8 mouse cellular contexts compared by ENCODE assay signal in the genomic region with DNA sequence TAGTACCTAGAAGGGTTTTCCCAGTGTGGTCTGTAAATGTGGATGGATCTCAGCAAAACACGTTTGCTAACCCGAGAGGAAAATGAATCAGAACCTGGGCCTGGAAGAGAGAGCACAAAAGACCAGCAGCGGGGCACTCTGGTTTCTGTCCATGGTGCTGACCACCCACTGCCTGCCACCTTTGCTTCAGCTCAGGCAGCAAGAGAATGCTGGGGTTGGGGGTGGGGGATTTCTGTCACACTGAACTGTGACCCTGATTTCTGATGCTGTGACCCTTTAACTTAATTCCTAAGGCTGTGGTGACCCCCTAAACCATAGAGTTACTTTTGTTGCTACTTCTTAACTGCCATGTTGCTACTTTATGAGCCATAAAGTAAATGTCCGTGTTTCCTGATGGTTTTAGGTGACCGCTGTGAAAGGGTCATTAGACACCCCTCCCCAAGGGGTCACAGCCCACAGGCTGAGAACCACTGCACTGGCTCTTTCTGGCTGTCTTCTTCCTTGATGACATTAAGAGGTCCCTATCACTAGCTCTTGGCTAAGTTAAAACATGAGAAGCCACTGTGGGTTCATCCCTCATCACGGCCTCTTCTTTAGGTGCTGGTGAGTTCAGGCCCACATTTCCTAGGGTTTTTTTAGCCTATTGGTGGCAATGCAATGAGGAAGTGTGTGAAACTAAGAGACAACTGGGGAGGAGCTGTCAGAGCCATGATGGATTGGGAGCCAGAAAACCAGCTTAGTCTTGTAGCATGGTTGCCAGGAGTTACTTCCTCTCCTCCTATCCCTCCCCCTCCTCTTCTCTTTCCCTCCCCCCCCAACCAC.
DNase-seq lines count a peak whose midpoint lies in the region; ATAC-seq lines count a peak whose summit lies in the region.

No protein-coding gene starts in this region.

- no peak for ATAC-seq in CD4-positive, CD25-positive, alpha-beta regulatory T cell, adult 4 months

- DNase-seq in CD4-positive, CD25-positive, alpha-beta regulatory T cell, adult 2 months (ENCODE audit: low read depth, low spot score): peak; percentile 42
- DNase-seq in testis, postnatal 10 days (ENCODE audit: low spot score): peak; percentile 78
- no peak for DNase-seq in testis, postnatal 14 days (ENCODE audit: low spot score)
- peak; percentile 20 for DNase-seq in kidney, adult 9 months
- peak; percentile 78 for DNase-seq in retina, embryonic 14.5 days (ENCODE audit: low spot score)
- no peak for DNase-seq in right cerebral cortex, postnatal 4 days
- no peak for DNase-seq in frontal cortex, postnatal 14 days (ENCODE audit: low spot score in 2 of 2)

Comparison
In these comparisons a context has a peak if more than half of its experiments do, and no peak if none do; other contexts are left out.
1. DNase-seq: peak in CD4-positive, CD25-positive, alpha-beta regulatory T cell, adult 2 months (single experiment), testis, postnatal 10 days (single experiment), kidney, adult 9 months (single experiment) and retina, embryonic 14.5 days (single experiment); none in testis, postnatal 14 days (single experiment), right cerebral cortex, postnatal 4 days (single experiment) and frontal cortex, postnatal 14 days (0 of 2).